Mouse (Mus musculus) 3134 (cell line): ENCODE measurements at regions not wholly inside any gene's neighbourhood (a gene's known extent, or its start where the extent isn't known, plus 50 kb on each side); places are given as distances from the start of the nearest gene placed in this dataset.

ENCODE experiments used
- DNase-seq: peaks from one replicate; pipeline ENCODE4 v3.0.0-alpha.2; 2011; ENCODE audit warnings: low spot score; ENCODE audit not compliant: insufficient read length; ENCODE audit errors: extremely low read depth

DNA sequence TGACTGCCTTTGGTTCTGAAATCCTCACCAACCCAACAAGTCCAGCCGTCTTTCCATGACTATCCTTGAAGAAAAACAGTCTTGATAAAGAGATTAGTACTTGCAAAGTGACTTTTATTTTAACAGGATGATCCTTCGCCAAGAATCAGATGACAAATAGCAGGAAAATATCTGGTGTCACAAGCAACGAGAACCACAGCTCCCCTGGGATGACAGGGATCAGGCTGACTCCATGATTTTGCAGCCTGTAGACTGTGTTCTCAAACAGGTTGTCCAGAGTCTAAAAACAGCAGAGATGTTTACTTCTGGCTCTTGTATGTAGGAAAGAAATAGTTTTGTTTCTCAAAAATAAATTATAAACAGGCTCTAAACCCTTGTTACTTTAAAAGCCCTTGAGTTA is 63.3 kb downstream of the Tmem18 start:
- DNase-seq, result no peak

DNA sequence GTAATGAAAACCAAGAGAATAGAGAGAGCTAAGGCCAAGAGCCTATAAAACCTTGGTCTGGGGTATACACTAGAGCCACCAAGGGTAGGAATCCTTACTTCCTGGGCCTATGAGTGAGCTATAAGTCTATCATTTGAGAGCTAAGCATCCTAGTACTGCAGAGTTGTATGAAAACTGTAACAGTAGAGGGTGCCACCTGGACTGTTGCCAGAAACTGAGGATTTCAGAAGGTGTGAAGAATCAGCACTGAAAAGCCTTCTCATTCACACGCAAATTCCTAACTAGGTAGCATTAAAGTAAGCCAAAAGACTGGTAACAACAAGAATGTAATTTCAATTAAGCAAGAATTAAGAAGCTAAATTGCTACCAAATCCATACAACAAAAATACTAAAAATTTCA is 67.3 kb downstream of the Tmem18 start:
- no peak for DNase-seq

GRCm38 (mm10) chr12:30654347-30655075 is 70.3 kb downstream of the Tmem18 start:
- DNase-seq, result no peak

GRCm38 (mm10) chr12:30655076-30655421 is 70.8 kb downstream of the Tmem18 start:
- no peak for DNase-seq

DNA sequence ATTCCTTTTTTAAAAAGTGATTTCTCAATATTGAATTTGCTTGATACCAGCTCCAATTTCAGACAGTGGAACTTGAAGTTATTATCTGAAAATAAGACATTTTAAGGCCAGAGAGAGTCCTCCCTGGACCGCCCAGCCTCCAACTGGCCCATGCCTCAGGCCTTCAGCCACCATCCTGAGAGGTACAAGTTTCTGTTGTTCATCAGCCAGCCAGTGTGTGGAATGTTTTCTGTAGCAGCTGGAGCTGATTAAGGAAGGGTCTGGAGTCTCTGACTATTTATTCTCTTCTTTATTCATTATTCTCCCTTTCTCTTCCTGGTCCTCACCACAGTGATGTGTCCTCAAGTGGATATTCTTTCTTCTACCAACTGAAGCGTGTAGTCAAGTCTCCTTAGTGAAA is 94.6 kb downstream of the Tmem18 start:
- no peak for DNase-seq

GRCm38 (mm10) chr12:30690038-30690437 is 105.8 kb downstream of the Tmem18 start:
- no peak for DNase-seq

DNA sequence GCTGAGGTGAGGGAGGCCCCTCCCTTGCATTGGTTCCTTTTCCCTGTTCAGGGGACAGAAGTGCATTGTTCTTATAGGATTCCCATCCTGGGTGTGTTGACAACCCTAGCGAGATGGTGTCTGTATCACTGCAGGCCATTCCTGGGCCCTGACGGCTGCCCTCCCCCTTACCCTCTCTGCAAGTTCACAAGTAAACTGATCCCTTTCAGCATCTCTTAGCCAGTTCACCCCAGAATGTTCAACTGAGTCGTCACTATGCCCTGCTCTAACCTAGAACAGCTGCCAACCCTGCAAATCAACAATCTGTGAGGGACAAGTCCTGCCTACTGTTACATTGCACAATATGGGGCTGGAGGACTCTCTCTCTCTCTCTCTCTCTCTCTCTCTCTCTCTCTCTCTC is 109.3 kb downstream of the Tmem18 start:
- no peak for DNase-seq

DNA sequence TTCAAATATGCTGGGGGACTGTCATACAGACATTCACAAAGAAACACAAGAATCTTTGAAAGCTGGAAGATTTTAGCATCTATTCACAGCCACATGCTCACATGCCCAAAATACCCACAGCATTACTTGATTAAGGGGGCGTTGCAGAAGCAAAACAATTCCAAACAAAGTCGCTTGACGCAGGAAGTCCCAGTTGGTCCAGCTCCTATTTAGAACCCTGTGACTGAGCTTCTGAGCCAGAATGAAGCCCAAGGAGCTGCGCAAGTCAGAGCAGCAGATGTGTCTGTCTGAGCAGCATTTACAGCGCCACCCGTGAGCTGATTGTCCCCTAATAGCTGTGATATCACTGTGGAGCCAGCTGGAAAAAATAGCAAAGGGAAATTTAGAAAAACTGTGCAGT is 114.0 kb downstream of the Tmem18 start:
- DNase-seq, result no peak

DNA sequence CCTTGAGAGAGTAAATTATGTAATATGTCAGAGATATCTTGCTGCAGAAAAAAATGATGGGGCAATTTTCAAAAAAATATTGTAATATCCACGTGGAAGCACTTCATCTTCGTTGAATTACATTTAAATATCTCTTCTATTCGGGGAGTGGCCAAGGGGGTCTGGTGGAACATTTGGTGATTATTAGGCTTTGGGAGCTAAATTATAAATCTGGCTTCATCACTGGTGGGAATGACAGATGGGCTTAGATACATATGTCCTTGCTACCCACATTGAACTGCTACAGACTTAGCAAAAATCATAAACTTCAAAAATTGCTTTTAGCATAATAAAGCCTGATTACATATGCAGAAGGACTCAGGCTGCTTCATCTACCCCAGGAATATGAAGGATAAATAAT is 119.5 kb downstream of the Tmem18 start:
- DNase-seq, result no peak

GRCm38 (mm10) chr12:30707271-30707670 is 123.0 kb downstream of the Tmem18 start:
- no peak for DNase-seq

- no peak for DNase-seq
Measured at GRCm38 (mm10) chr12:30708635-30709181, 124.5 kb downstream of the Tmem18 start.

- no peak for DNase-seq
Measured at GRCm38 (mm10) chr12:30710554-30710953, 126.3 kb downstream of the Tmem18 start.

- no peak for DNase-seq
Measured at GRCm38 (mm10) chr12:30726747-30727146, 142.5 kb downstream of the Tmem18 start.

- no peak for DNase-seq
Measured at GRCm38 (mm10) chr12:30729437-30729836, 145.2 kb downstream of the Tmem18 start.

DNA sequence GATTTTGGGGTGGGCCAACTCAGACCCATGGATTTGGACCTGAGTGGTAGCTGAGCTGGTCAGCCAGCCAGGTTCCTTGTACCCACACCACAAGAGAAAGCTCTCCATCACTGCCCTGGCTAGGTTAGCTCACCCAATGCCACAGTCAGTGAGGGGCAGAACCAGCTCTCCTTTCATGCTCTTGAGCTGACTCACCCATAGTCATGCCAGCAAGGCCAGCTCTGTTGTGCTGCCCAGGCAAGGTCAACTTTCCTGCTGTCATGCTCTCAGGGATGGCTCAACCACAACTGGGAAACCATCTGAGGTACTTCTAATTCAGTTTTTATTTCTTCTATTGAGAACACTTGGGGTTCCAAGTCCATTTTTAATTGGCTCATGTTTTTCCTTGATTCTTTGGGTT is 116.5 kb upstream of the Alkal2 start:
- DNase-seq, result peak; percentile 7

- DNase-seq, result no peak
Measured at GRCm38 (mm10) chr12:30793371-30793770, 90.8 kb upstream of the Alkal2 start.

DNA sequence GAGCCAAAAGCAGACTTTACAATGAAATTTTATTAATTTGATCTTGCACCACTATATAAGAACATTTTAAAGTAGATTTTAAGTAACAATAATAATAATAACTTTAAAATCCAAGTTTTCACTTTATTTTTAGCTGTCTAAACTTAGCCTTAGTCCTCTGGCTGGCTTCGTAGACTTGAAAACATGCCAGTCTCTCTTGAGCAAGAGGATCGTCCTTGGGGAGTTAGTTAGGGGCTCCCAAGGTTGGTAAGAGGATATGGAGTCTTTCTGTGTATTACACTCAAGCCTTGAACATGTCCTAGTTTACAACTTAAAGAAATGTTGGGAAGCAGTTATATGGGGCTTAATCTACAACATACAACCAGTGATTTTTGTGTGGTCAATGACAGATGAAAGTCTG is 68.0 kb upstream of the Alkal2 start:
- no peak for DNase-seq

- no peak for DNase-seq
Measured at GRCm38 (mm10) chr12:30831383-30831782, 52.7 kb upstream of the Alkal2 start.
